Mouse (Mus musculus) left cerebral cortex, postnatal 25 days (tissue): ENCODE data around the gene Ube2f. TPM values are rescaled to one million over a fixed set of nuclear protein-coding genes. Genes with fewer than 3 reads are reported as not detected.
A peak's percentile ranks its signal among the peaks of the same experiment; 100 is the strongest.

Source experiments
- DNase-seq, 2 experiments: peaks; one replicate each; pipeline ENCODE4 v3.0.0; 2022; ENCODE audit warnings: low spot score in 2 of 2, mixed read lengths in 1 of 2
- intact Hi-C: fragments of 180-260 bp; cut with DNase I; formaldehyde crosslinking; loops from one replicate; pipeline ENCODE4 v1.15.1; 2025
- total RNA-seq, 2 experiments: library from RNA; stranded (reverse); gene quantifications; 2 replicates each; pipeline ENCODE4 v1.2.3; 2021

The Ube2f gene
- total RNA-seq, 2 experiments from 2014 or later = 54.9 TPM

DNA sequence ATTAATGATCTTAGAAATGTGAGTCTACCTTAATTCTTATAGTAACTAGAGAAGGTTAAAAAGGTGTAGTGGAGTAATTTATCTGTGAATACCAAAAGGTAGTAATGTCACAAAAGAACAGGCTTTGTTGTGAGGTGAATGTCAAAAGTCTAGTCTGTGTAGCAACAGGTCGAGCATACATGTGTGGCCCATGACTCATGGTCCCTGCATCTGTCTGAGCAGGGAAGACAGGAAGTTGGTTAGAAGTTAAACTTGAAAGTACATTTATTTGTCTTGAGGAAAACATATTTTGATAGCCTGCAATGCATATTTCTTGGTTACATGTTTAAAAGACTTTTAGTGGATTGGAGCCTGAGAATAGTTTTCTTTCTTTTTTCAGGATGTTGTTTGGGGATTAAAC is 29.0 kb downstream of the Ube2f start:
- DNase-seq = no peak
- intact Hi-C loops = no loop called here

- DNase-seq = no peak
- intact Hi-C loops = no loop called here
Measured at GRCm38 (mm10) chr1:91282582-91282981, 32.5 kb downstream of the Ube2f start.

- no peak for DNase-seq
- intact Hi-C loops = no loop called here
Measured at GRCm38 (mm10) chr1:91289375-91289774, 39.3 kb downstream of the Ube2f start.

DNA sequence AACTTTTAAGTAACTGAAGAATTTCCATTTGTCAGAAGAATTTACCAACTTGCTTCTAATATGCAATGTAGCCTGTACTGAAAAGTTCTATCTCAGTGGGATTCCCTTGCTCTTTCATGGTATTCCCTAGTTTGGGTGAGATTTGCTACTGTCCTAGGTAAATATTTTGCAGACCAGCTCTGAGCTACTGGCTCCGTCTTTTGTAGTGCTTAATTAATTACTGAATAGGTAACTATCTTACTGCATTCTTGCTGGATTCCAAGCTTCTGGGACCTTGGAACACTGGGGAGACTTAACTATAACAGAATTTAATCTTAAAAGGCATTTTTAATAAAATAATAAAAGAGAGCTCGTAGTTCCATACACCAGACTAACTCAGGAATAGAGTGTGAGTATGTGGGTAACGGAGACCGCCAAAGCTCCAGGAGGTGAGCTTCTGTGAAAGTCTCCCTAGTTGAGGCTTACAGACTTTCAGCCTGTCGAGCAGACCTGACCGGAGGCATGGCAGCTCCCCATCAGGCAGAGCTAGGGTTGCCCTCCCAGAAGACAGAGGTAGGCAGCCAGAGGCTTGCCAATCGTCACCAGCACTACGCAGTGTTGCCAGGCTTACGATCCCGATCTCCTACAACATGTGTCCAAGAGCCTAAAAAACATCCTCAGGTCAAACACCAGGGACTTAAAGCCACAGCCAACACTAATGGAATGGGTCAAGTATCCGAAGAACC is 42.2 kb downstream of the Ube2f start:
- intact Hi-C loops = no loop called here
- DNase-seq = no peak

GRCm38 (mm10) chr1:91295544-91295943 is 45.4 kb downstream of the Ube2f start:
- no peak for DNase-seq
- intact Hi-C loops = loop anchor here (5.0 kb wide), 1 partner anchor 43 kb away; the partner anchor contains the start of gene Ube2f

DNA sequence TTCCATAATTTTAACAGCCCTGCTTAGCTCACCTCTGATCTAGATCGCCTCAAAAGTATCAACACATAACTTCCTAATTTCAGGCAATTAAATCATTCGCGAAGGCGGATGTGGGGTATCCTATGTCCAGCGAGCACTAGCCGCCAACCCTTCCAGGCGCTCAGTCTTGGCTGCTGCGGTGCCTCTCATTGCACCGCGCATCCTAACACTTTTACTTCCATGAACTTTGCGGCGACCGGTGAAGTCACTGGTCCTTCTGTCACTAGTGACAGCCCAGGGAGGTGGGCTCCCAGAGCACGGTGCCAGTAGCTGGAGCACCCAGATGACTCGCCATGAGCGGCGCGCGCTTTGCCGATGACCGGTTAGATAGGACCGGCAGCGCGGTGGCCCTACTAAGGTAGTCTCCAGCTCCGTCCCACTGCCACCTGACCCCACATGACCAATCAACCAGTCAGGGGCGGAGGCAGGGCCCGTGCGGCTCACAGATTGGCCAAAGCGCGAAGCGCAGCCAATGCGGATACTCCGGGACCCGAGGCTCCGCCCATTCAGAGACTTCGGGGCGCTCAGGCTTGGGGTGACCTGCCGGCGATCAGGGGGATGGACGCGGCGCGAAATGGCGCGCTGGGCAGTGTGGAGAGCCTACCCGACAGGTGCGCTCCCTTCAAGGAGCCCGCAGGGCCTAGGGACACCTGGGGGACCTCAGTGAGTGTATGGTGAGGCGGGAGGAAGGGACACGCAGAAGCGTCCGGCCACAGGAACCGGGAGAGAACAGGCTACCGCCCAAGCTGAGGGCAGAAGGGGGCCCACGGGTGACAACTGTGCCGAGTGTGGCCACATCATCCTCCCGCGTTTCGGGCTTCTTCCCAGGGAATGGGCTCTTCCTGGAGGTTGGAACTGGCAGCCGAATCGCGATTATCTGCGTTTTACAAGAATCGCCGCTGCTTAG is 48.0 kb downstream of the Ube2f start, which contains the start of gene Scly:
Gene Scly, plus strand, starts transcription at position 540 of the 946 bp plus-strand sequence.
- intact Hi-C loops = loop anchor here (5.0 kb wide), 1 partner anchor 46 kb away; the partner anchor contains the start of gene Ube2f
- DNase-seq = peak; percentile 95 to 98

DNA sequence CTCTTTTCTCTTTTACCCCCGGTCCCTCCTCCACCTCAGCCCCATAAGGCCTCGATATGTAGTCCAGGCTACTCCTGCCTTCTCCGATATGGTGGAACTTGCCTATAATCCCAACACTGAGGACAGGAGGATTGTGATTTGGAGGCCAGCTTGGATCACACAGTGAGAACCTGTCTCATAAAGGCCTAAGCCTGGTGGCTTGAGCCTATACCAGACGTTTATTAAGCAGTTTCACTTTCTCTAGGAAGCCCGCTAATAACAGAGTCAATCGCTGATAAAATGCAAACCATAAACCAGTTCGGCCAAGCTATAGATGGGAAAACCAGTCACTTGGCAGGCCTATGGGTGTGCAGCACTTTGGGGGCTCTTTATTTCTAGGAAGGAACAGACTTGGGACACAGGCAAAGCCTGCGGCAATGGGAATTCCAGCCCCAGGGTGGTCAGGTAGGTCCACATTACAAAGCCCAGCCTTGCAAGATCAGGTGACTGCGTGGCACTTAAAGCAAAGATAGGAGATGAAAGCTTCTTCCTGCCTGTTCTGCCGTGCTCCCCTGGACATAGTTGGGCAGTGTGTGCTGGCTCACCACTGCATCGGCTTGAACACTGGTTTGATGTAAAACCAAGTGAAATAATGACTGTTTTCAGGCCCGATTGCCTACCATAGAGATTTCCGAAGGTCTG is 49.1 kb downstream of the Ube2f start:
- intact Hi-C loops = loop anchor here (5.0 kb wide), 1 partner anchor 47 kb away; the partner anchor contains the start of gene Ube2f
- DNase-seq = no peak

DNA sequence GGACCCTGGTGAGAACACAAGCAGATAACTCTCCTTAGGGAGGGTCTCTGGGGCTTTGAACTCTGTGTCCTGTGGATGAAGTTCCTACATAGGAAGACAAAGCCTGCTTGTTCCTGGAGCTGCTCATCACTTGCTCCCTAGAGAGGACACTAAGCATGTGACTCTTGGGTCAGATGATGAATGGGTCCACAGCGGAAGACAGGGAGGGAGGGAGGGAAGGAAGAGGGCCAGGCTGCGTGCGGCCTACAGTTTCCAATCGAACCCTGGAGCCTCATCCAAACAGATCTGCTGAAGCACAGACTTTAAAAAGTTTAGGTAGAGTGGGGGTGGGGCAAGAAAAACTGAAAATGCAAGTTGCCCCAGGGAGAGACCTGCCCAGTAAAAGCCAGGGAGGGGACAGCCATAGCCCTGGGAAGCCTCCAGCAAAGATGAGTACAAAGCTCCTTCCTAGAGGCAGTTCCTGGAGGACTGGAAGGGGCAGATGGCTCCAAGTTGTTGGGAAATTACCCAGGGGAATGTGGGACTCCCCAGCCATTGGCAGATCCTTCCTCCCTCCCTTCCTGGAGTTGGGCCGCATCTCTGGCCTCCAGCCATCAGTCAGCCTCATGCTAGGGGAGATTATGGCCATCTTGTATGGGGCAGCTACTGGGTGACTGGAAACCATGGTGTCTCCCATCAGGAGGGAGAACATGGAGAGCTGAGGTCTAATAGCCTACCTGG is 49.8 kb downstream of the Ube2f start:
- intact Hi-C loops = loop anchor here (5.0 kb wide), 1 partner anchor 48 kb away; the partner anchor contains the start of gene Ube2f
- no peak for DNase-seq

- DNase-seq = no peak
- intact Hi-C loops = no loop called here
Measured at GRCm38 (mm10) chr1:91301206-91301920, 51.3 kb downstream of the Ube2f start.

GRCm38 (mm10) chr1:91302021-91302420 is 51.9 kb downstream of the Ube2f start:
- intact Hi-C loops = no loop called here
- no peak for DNase-seq

- no peak for DNase-seq
- intact Hi-C loops = no loop called here
Measured at GRCm38 (mm10) chr1:91304621-91305020, 54.5 kb downstream of the Ube2f start.

- DNase-seq = no peak
- intact Hi-C loops = no loop called here
Measured at GRCm38 (mm10) chr1:91309366-91310085, 59.4 kb downstream of the Ube2f start.

DNA sequence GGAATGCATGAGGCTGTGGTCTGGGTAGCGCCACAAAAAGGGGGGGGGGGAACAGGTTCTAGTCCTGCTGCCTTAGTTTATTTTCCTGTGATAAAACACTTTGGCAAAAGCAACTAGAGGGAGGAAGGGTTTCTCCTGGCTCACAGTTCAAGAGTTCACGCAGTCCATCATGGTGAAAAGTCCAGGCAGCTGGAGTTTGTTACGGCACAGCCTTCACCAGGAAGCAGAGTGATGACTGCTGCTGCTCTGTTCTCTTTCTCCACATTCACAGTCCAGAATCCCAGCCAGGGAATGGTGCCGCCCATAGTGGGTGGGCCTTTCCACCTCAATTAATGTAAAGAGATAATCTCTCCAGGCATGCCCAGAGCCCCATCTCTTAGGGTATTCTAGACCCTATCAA is 62.2 kb downstream of the Ube2f start:
- no peak for DNase-seq
- intact Hi-C loops = no loop called here

DNA sequence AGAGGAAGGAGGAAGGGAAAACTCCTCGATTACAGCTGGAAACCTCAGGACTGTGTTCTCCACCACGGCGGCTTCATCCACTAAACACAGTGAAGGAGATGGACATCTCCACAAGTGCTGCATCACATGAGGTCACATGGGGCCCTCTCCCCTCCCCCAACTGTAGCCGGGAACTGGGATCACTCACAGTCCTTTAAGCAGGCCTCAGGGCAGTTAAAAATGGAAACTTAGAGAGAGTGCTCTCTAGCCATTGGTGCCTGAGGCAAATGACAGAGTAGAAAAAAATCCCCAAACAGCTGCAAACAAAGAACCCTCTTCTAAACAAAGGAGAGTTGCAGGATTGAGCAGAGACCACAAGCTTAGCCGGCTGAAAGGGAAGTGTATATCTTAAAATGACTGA is 63.1 kb downstream of the Ube2f start:
- intact Hi-C loops = no loop called here
- DNase-seq = no peak

- no peak for DNase-seq
- intact Hi-C loops = no loop called here
Measured at GRCm38 (mm10) chr1:91317656-91318055, 67.6 kb downstream of the Ube2f start.

DNA sequence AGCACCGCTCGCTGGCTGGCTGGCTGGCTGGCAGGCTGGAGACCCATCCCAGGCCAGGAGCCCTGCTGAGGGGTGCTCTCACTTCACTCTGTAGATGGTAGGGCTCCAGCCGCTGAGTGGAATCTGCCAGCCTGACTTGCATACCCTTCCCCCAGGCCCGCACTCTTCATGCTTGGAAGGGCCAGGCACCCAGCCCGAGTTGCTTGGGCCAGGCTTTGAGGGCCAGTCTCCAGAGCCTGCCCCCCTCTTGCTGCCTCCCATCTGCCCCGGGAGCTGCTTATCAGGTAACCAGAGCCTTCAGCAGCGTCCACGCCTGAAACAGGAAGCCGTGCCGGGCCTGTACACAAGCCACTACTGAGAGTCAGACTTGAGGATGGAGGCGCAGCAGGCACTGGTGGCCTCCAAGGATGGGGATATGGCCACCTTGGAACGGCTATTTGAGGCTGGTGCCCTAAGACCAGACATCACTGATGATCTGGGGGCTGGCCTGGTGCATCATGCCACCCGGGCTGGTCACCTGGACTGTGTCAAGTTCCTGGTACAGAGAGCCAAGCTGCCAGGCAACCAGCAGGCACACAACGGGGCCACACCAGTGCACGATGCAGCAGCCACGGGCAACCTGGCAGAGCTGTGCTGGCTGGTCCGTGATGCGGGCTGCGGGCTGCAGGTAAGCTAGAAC is 71.8 kb downstream of the Ube2f start, which contains the start of gene Espnl:
Gene Espnl, plus strand, starts transcription at position 316 of the 679 bp plus-strand sequence.
- intact Hi-C loops = no loop called here
- no peak for DNase-seq

DNA sequence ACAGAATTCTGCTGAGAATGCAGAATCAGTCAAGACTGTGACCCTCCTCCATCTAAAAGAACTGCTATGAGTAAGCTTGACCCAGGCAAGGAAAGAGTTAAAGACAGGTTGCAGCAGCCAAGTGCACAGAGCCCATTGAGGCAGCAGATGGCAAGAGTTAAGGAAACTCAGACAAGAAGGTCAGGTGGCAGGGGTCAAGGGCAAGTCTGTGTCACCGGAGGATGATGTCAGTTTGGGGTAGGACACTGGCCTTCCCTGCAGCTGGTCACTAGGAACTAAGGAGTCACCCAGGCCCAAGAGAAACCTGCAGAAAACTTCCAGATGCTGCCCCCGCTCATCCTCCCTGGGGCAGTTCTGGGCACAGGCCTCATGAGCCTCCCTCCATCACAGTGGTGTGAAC is 74.5 kb downstream of the Ube2f start:
- DNase-seq = no peak
- intact Hi-C loops = no loop called here
